ENCODE assay signal across 11 mouse cellular contexts in the genomic region with DNA sequence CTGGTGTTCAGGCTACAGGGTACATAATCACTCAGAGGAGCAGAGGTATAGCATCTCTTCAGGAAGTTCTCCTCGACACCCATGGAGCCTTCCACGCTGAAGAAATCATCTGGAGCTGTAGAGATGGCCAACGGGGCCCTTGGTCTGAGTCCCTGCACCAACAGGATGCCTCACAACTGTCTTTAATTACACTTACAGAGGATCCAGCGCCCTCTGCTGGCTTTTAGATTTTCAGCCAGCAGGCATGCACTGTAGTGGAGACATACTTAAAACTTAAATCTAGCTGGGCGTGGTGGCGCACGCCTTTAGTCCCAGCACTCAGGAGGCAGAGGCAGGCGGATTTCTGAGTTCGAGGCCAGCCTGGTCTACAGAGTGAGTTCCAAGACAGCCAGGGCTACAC. TPM values are rescaled to one million over a fixed set of nuclear protein-coding genes. Genes with fewer than 3 reads are reported as not detected.
A peak's percentile ranks its signal among the peaks of the same experiment; 100 is the strongest.
DNase-seq lines count a peak whose midpoint lies in the region; ATAC-seq and TF ChIP-seq lines count a peak whose summit lies in the region.
"Had no signal": no experiment of that assay in that cellular context is flagged by ENCODE, and none has a peak within 500 bp of the region (broad histone marks: within the 10 kb centered on the region; RNA-seq: fewer than 3 reads in every experiment).

No protein-coding gene starts in this region.

- no peak for DNase-seq in kidney, adult 9 months
- DNase-seq in B cell, adult 2 months: peak; percentile 23
- DNase-seq in Patski (ENCODE audit: low read depth, low spot score): no peak
- DNase-seq in liver, postnatal 0 days: peak; percentile 33
- no peak for DNase-seq in urinary bladder, adult 18-20 months (ENCODE audit: low spot score in 2 of 2)
- DNase-seq in urinary bladder, postnatal 10 days (ENCODE audit: low spot score): no peak
- no peak for DNase-seq in forebrain, embryonic 14.5 days (ENCODE audit: low spot score)
- DNase-seq: adrenal gland, adult 8-10 months had no signal

- ATAC-seq in kidney, embryonic 16.5 days (ENCODE audit: low FRiP score, low TSS enrichment): no peak
- no peak for ATAC-seq in Patski
- no peak for ATAC-seq in liver, postnatal 0 days
- no peak for ATAC-seq in forebrain, embryonic 14.5 days

- peak overlapping the region; percentile 3; the same call in 1 of the 2 replicates for H3K27ac ChIP-seq in kidney, embryonic 16.5 days (ENCODE audit: low read length)
- H3K27ac ChIP-seq in liver, postnatal 0 days (ENCODE audit: low read depth): no peak overlapping the region
- no peak overlapping the region for H3K27ac ChIP-seq in forebrain, embryonic 14.5 days (ENCODE audit: low read depth, low read length)
- H3K27ac ChIP-seq: embryonic facial prominence, embryonic 12.5 days; neural tube, embryonic 13.5 days had no signal

- in situ Hi-C loops in Patski (cut with MboI; ENCODE audit: low pct_unique_long_range_greater_than_20kb): no loop called here

- 90% methylated on average over 9 of the region's 9 CpGs for WGBS in kidney, embryonic 16.5 days
- WGBS in liver, postnatal 0 days (ENCODE audit: insufficient replicate concordance): 86% methylated on average over 9 of the region's 9 CpGs
- 91% methylated on average over 9 of the region's 9 CpGs for WGBS in forebrain, embryonic 14.5 days

- peaks cover 75% of the 10 kb centered on the region for H3K36me3 ChIP-seq in kidney, embryonic 16.5 days (ENCODE audit: insufficient read depth, low read length)
- H3K36me3 ChIP-seq in liver, postnatal 0 days (replicated peaks; ENCODE audit: insufficient read depth, low read length): peaks cover 88% of the 10 kb centered on the region
- peaks cover 85% of the 10 kb centered on the region for H3K36me3 ChIP-seq in forebrain, embryonic 14.5 days (ENCODE audit: control insufficient read depth, insufficient read depth, low read length)

- no peaks in the 10 kb centered on the region for H3K27me3 ChIP-seq in kidney, embryonic 16.5 days (ENCODE audit: insufficient read depth, low read length)
- no peaks in the 10 kb centered on the region for H3K27me3 ChIP-seq in Patski
- no peaks in the 10 kb centered on the region for H3K27me3 ChIP-seq in liver, postnatal 0 days (ENCODE audit: insufficient read depth, low read length)
- H3K27me3 ChIP-seq in forebrain, embryonic 14.5 days (replicated peaks; ENCODE audit: control insufficient read depth, insufficient read depth, low read length): no peaks in the 10 kb centered on the region
- H3K27me3 ChIP-seq: embryonic facial prominence, embryonic 12.5 days; neural tube, embryonic 13.5 days had no signal

- no peaks in the 10 kb centered on the region for H3K9me3 ChIP-seq in kidney, embryonic 16.5 days (ENCODE audit: low read length)
- H3K9me3 ChIP-seq in liver, postnatal 0 days (ENCODE audit: low read length): no peaks in the 10 kb centered on the region
- H3K9me3 ChIP-seq in forebrain, embryonic 14.5 days (replicated peaks; ENCODE audit: control insufficient read depth, low read length): no peaks in the 10 kb centered on the region
- H3K9me3 ChIP-seq: embryonic facial prominence, embryonic 12.5 days; neural tube, embryonic 13.5 days had no signal

- no peak overlapping the region for H3K9ac ChIP-seq in kidney, embryonic 16.5 days (replicated peaks; ENCODE audit: low read length)
- H3K9ac ChIP-seq in liver, postnatal 0 days (replicated peaks): no peak overlapping the region
- no peak overlapping the region for H3K9ac ChIP-seq in forebrain, embryonic 14.5 days (ENCODE audit: low read length)
- H3K9ac ChIP-seq: embryonic facial prominence, embryonic 12.5 days; neural tube, embryonic 13.5 days had no signal

- no peak overlapping the region for H3K4me3 ChIP-seq in kidney, embryonic 16.5 days (ENCODE audit: low read length)
- no peak overlapping the region for H3K4me3 ChIP-seq in liver, postnatal 0 days (ENCODE audit: low read depth, low read length)
- H3K4me3 ChIP-seq in forebrain, embryonic 14.5 days (ENCODE audit: low read depth, low read length): no peak overlapping the region
- H3K4me3 ChIP-seq: embryonic facial prominence, embryonic 12.5 days; neural tube, embryonic 13.5 days had no signal

- TF ChIP-seq CTCF in Patski (IDR thresholded peaks at IDR 0.05): peak; percentile 48
- peak; percentile 41 for TF ChIP-seq CTCF in liver, postnatal 0 days (IDR thresholded peaks at IDR 0.05; ENCODE audit: low read depth)

- H3K4me2 ChIP-seq in kidney, embryonic 16.5 days (replicated peaks; ENCODE audit: low read depth, low read length): no peak overlapping the region
- H3K4me2 ChIP-seq in liver, postnatal 0 days (ENCODE audit: low read depth, low read length): no peak overlapping the region
- no peak overlapping the region for H3K4me2 ChIP-seq in forebrain, embryonic 14.5 days (ENCODE audit: low read length)
- H3K4me2 ChIP-seq: embryonic facial prominence, embryonic 12.5 days; neural tube, embryonic 13.5 days had no signal

- H3K4me1 ChIP-seq in kidney, embryonic 16.5 days (ENCODE audit: insufficient read depth, low read length): no peaks in the 10 kb centered on the region
- no peaks in the 10 kb centered on the region for H3K4me1 ChIP-seq in liver, postnatal 0 days (ENCODE audit: insufficient read depth)
- H3K4me1 ChIP-seq in forebrain, embryonic 14.5 days (ENCODE audit: control insufficient read depth, insufficient read depth, low read length): no peaks in the 10 kb centered on the region
- H3K4me1 ChIP-seq: embryonic facial prominence, embryonic 12.5 days; neural tube, embryonic 13.5 days had no signal

- POLR2A ChIA-PET in Patski (lab: Charles Lee): interaction anchor here (1.3 kb wide), 1 partner anchor 9 kb away, joined by 3 read pairs; no protein-coding TSS in a partner anchor

- TF ChIP-seq EP300 in liver, postnatal 0 days (IDR thresholded peaks at IDR 0.05; ENCODE audit: low read depth): no peak

- CTCF ChIA-PET in Patski (lab: Charles Lee): interaction anchor here (0.9 kb wide), 1 partner anchor 17 kb away, joined by 5 read pairs; no protein-coding TSS in a partner anchor

RNA-seq across cellular contexts. Expression of gene AC170998.1, which starts 18.0 kb away (rescaled TPM):
- 1.8 and 4.2 TPM in 2 replicates for polyA plus RNA-seq in kidney, embryonic 16.5 days (2015; fragmentation: Nextera tagmentation; extraction: Ambion mirVana)
- polyA plus RNA-seq in Patski (2021): 30.9 TPM
- 0.80 and 1.1 TPM in 2 replicates for polyA plus RNA-seq in liver, postnatal 0 days (2015; fragmentation: Nextera tagmentation; extraction: Ambion mirVana)
- 0.52 and 0.61 TPM in 2 replicates for polyA plus RNA-seq in forebrain, embryonic 14.5 days (2014; fragmentation: Nextera tagmentation; extraction: Ambion mirVana)

RNA-seq across cellular contexts. Expression of gene Mapk13, which starts 25.2 kb away (rescaled TPM):
- 52.5 and 57.2 TPM in 2 replicates for polyA plus RNA-seq in kidney, embryonic 16.5 days (2015; fragmentation: Nextera tagmentation; extraction: Ambion mirVana)
- polyA plus RNA-seq in Patski (2021): 0.23 TPM
- 25.2 and 27.6 TPM in 2 replicates for polyA plus RNA-seq in liver, postnatal 0 days (2015; fragmentation: Nextera tagmentation; extraction: Ambion mirVana)
- 0.57 and 0.67 TPM in 2 replicates for polyA plus RNA-seq in forebrain, embryonic 14.5 days (2014; fragmentation: Nextera tagmentation; extraction: Ambion mirVana)

RNA-seq across cellular contexts. Expression of gene Mapk14, which starts 52.8 kb away (rescaled TPM):
- 42.6 and 44.3 TPM in 2 replicates for polyA plus RNA-seq in kidney, embryonic 16.5 days (2015; fragmentation: Nextera tagmentation; extraction: Ambion mirVana)
- polyA plus RNA-seq in Patski (2021): 77.9 TPM
- 23.6 and 24.5 TPM in 2 replicates for polyA plus RNA-seq in liver, postnatal 0 days (2015; fragmentation: Nextera tagmentation; extraction: Ambion mirVana)
- polyA plus RNA-seq in forebrain, embryonic 14.5 days (2014; fragmentation: Nextera tagmentation; extraction: Ambion mirVana): 26.5 and 27.2 TPM in 2 replicates

RNA-seq across cellular contexts. Expression of gene Slc26a8, which starts 53.9 kb away (rescaled TPM):
- 0.46 and 0.53 TPM in 2 replicates for polyA plus RNA-seq in kidney, embryonic 16.5 days (2015; fragmentation: Nextera tagmentation; extraction: Ambion mirVana)
- polyA plus RNA-seq in Patski (2021): 0.73 TPM
- 0.32 and 0.51 TPM in 2 replicates for polyA plus RNA-seq in liver, postnatal 0 days (2015; fragmentation: Nextera tagmentation; extraction: Ambion mirVana)
- polyA plus RNA-seq in forebrain, embryonic 14.5 days (2014; fragmentation: Nextera tagmentation; extraction: Ambion mirVana): 0.88 and 1.3 TPM in 2 replicates

RNA-seq across cellular contexts. Expression of gene Brpf3, which starts 57.0 kb away (rescaled TPM):
- polyA plus RNA-seq in kidney, embryonic 16.5 days (2015; fragmentation: Nextera tagmentation; extraction: Ambion mirVana): 9.9 and 11.0 TPM in 2 replicates
- 31.4 TPM for polyA plus RNA-seq in Patski (2021)
- 33.9 and 35.6 TPM in 2 replicates for polyA plus RNA-seq in liver, postnatal 0 days (2015; fragmentation: Nextera tagmentation; extraction: Ambion mirVana)
- 5.0 and 5.4 TPM in 2 replicates for polyA plus RNA-seq in forebrain, embryonic 14.5 days (2014; fragmentation: Nextera tagmentation; extraction: Ambion mirVana)

Comparison
In these comparisons a context has a peak if more than half of its experiments do, and no peak if none do; other contexts are left out.
1. DNase-seq: peak in B cell, adult 2 months (2 of 2) and liver, postnatal 0 days (single experiment); none in kidney, adult 9 months (single experiment), Patski (single experiment), urinary bladder, adult 18-20 months (0 of 2), urinary bladder, postnatal 10 days (single experiment) and forebrain, embryonic 14.5 days (single experiment).
2. RNA of gene Mapk13, which starts 25.2 kb away (polyA plus RNA-seq): 52.5 to 57.2 TPM in kidney, embryonic 16.5 days and 25.2 to 27.6 TPM in liver, postnatal 0 days; 0.57 to 0.67 TPM in forebrain, embryonic 14.5 days and 0.23 TPM in Patski (single experiment); every median in the first group is over 10 times any median in the second.